Mouse (Mus musculus) hindbrain, embryonic 14.5 days (tissue): ENCODE results near the gene Fscn1. TPM values are rescaled to one million over a fixed set of nuclear protein-coding genes. Genes with fewer than 3 reads are reported as not detected.
A peak's percentile ranks its signal among the peaks of the same experiment; 100 is the strongest.

Source experiments
- ATAC-seq: fragments of 200-750 bp; cut with Nextera tagmentation; 2 replicates; pipeline ENCODE4 v1.8.0; 2017; ENCODE audit warnings: moderate number of reproducible peaks, mild to moderate bottlenecking, moderate TSS enrichment, moderate library complexity; ENCODE audit not compliant: low FRiP score
- DNase-seq: peaks from one replicate; pipeline ENCODE4 v3.0.0-alpha.2; 2015; ENCODE audit warnings: low spot score
- H3K27ac ChIP-seq: fragments of 300-500 bp; sonication (generic); 2 replicates; pipeline ENCODE4 v1.5.1; 2014; ENCODE audit warnings: mild to moderate bottlenecking, moderate library complexity
- H3K27me3 ChIP-seq: fragments of 300-500 bp; sonication (generic); 2 replicates; pipeline ENCODE4 v1.6.1; 2014; ENCODE audit warnings: mild to moderate bottlenecking, low read length, mixed read lengths; ENCODE audit not compliant: control insufficient read depth, insufficient read depth
- H3K36me3 ChIP-seq: fragments of 300-500 bp; sonication (generic); replicated peaks from 2 replicates; pipeline ENCODE4 v1.6.1; 2014; ENCODE audit not compliant: control insufficient read depth, insufficient read depth
- H3K4me1 ChIP-seq: fragments of 300-500 bp; sonication (generic); replicated peaks from 2 replicates; pipeline ENCODE4 v1.6.1; 2014; ENCODE audit warnings: antibody characterized with exemption, low read length, mixed read lengths; ENCODE audit not compliant: control insufficient read depth, insufficient read depth
- H3K4me2 ChIP-seq: fragments of 300-500 bp; sonication (generic); replicated peaks from 2 replicates; pipeline ENCODE4 v1.6.1; 2014; ENCODE audit warnings: mild to moderate bottlenecking, moderate library complexity
- H3K4me3 ChIP-seq: fragments of 300-500 bp; sonication (generic); replicated peaks from 2 replicates; pipeline ENCODE4 v1.5.1; 2014; ENCODE audit warnings: mild to moderate bottlenecking, low read length
- H3K9ac ChIP-seq: fragments of 300-500 bp; sonication (generic); 2 replicates; pipeline ENCODE4 v1.6.1; 2014
- H3K9me3 ChIP-seq: fragments of 300-500 bp; sonication (generic); 2 replicates; pipeline ENCODE4 v1.6.1; 2016; ENCODE audit warnings: low read length; ENCODE audit not compliant: control insufficient read depth
- WGBS: fragments of 180-500 bp; shearing (Covaris S2); extraction: QIAGEN DNeasy Blood & Tissue Kit; methylation state at CpG from one replicate; pipeline ENCODE4 v1.1.7; 2014; 5-methylcytosine and 5-hydroxymethylcytosine counted together
- polyA plus RNA-seq: library from polyadenylated mRNA; unstranded; fragments of >200 nt; fragmentation: Nextera tagmentation; extraction: Ambion mirVana; gene quantifications from 2 replicates; pipeline ENCODE4 v1.2.1, GENCODE M21; 2014

Fscn1 gene
- polyA plus RNA-seq, 1 experiment from 2014 or later = 459 TPM

DNA sequence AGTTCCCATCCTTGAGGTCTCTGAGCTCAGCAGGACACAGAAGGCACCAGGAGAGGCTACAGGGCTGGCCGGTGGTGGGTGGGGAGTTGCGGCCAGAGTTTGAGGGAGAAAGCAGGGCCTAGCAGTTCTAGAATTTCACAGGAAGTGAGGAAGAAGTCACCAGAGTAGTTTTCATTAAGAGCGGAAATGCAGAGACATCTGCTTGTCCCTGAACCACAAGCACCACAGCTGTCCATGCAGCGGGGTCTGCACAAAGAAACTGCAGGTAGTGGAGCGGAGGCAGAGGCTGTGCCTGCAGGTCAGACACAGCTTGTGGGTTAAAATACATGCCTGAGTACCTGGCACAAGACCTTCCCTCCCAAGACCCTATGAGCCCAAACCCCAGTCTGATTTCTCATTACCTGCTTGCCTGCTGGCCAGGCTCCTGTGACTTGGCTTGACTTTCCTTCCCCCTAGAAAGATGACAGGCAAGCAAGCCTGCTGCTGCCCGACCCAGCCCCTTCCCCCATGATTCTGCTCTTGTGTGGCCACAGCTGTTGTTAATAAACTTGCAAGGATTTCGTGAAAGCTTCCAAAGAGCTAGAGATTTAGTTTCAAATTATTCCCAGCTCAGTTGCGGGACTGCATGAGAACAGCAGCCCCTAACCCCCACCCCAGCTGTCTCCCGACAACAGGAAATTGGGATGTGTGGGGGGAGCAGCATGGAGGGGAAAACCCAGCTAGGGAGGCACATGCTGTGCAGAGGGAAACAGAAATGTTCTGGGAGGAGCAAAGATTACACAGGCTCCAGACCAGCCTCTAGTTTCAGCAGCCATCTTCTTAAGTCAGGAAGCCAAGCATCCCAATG is 40.7 kb downstream of the Fscn1 start:
- Histone ChIP-seq H3K36me3 (peaks cover 22% of the 10 kb centered on the region), H3K9ac (no peak overlapping the region), H3K4me1 (peaks cover 10% of the 10 kb centered on the region), H3K27me3 (no peaks in the 10 kb centered on the region), H3K4me2 (no peak overlapping the region), H3K9me3 (no peaks in the 10 kb centered on the region), H3K4me3 (no peak overlapping the region), H3K27ac (peak overlapping the region; percentile 74)
- 55% methylated on average over 9 of the region's 9 CpGs for WGBS
- no peak for DNase-seq
- ATAC-seq = no peak

DNA sequence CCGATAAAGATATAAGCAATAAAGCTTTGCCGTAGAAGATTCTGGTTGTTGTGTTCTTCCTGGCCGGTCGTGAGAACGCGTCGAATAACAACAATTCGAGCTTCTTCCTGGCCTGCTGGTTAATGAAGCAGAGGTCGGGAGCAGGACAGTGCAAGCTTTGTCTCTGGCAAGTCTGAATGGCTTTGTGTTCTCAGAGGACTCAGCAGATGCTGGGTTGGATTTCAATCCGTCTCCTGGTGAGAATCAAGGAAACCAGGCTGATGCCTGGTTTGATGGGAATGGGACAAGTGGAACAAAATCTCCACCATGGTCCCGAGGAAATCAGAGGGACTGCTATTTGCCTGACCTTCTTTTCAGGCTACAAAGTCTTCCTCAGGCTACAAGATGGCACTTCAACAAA is 49.2 kb downstream of the Fscn1 start:
- peaks cover 45% of the 10 kb centered on the region for H3K36me3 ChIP-seq
- peak overlapping the region; percentile 47 for H3K27ac ChIP-seq
- no peaks in the 10 kb centered on the region for H3K27me3 ChIP-seq
- ATAC-seq (no peak), DNase-seq (no peak)
- H3K4me1 ChIP-seq = peaks cover 5% of the 10 kb centered on the region; the same call in 1 of the 2 replicates
- H3K4me2 ChIP-seq = no peak overlapping the region
- H3K4me3 ChIP-seq = no peak overlapping the region
- H3K9ac ChIP-seq = no peak overlapping the region
- 38% methylated on average over 10 of the region's 11 CpGs for WGBS
- no peaks in the 10 kb centered on the region for H3K9me3 ChIP-seq

DNA sequence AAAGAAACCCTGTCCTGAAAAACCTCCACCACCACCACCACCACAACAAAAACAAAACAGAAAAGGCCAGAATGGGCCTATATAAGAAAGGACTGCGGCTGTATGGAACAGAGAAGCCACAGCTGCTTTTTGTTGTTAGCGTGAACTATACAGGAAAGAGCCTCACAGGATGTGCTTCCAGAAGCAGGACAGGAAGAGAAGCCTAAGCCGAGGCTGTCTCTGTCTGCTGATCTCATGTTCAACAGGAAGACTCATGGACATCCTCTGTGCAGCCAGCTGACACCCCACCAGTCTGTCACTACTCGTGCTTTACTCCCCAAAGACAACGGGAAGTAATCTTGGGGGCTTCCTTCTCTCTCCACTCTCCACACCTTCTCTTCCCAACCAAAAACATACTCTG is 57.3 kb downstream of the Fscn1 start:
- no peak for DNase-seq
- 85% methylated on average over 5 of the region's 5 CpGs for WGBS
- H3K36me3 ChIP-seq = peaks cover 37% of the 10 kb centered on the region
- ATAC-seq = no peak
- no peak overlapping the region for H3K9ac ChIP-seq
- H3K4me1 ChIP-seq = no peaks in the 10 kb centered on the region
- H3K9me3 ChIP-seq = no peaks in the 10 kb centered on the region
- H3K4me2 ChIP-seq = no peak overlapping the region
- no peak overlapping the region for H3K4me3 ChIP-seq
- H3K27me3 ChIP-seq = no peaks in the 10 kb centered on the region
- H3K27ac ChIP-seq = 0 out of 2 replicates have a peak overlapping the region, but pooled peaks have one; percentile 24

Other genes starting within 250 kb of the Fscn1 start
- 34.1 and 38.9 TPM in 2 replicates for gene Tnrc18, start 142.7 kb upstream of the Fscn1 start, polyA plus RNA-seq
- gene Fbxl18, start 64.9 kb upstream of the Fscn1 start, polyA plus RNA-seq = 26.1 TPM in 2 replicates
- 13,534 and 14,549 TPM in 2 replicates for gene Actb, start 53.6 kb upstream of the Fscn1 start, polyA plus RNA-seq
- 29.4 and 29.8 TPM in 2 replicates for gene Rnf216, start 152.7 kb downstream of the Fscn1 start, polyA plus RNA-seq
- 0.07 TPM in 1 of 2 replicates, not detected in the other for gene Olfr718-ps1, start 187.2 kb downstream of the Fscn1 start, polyA plus RNA-seq
- gene Rbak, start 220.4 kb downstream of the Fscn1 start, polyA plus RNA-seq = 10.4 and 13.9 TPM in 2 replicates
- not detected in 2 replicates for gene Spdye4b, start 220.7 kb downstream of the Fscn1 start, polyA plus RNA-seq